7 mouse cellular contexts compared by ENCODE assay signal in the genomic region with DNA sequence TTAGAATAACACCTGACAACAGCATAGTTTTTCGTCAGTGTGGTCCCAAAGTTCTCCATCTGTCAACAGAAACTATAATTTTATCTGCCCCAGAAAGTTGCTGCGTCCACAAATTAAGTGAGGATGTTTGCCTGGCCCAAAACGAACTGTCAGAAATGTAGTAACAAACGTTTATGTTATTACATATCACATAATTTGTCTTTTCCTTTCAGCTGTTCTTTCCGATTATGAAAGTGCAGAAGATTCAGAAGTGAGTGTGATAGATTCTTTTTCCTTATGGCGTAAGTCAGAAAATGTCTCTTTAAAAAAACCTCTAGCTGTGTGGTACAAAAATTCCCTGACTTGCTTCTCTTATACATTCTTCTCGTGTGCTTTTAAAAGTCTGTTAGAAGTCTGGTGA. TPM values are rescaled to one million over a fixed set of nuclear protein-coding genes. Genes with fewer than 3 reads are reported as not detected.
DNase-seq lines count a peak whose midpoint lies in the region; ATAC-seq and TF ChIP-seq lines count a peak whose summit lies in the region.

No protein-coding gene starts in this region.

- H3K9ac ChIP-seq in lung, embryonic 16.5 days (ENCODE audit: low read length) = peak overlapping the region; percentile 95
- peak overlapping the region; percentile 93; the same call in 1 of the 2 replicates for H3K9ac ChIP-seq in forebrain, embryonic 11.5 days (ENCODE audit: low read length)
- peak overlapping the region; percentile 92 for H3K9ac ChIP-seq in limb, embryonic 13.5 days

- H3K36me3 ChIP-seq in lung, embryonic 16.5 days (ENCODE audit: control insufficient read depth, insufficient read depth, low read length) = peaks cover 25% of the 10 kb centered on the region
- H3K36me3 ChIP-seq in forebrain, embryonic 11.5 days (ENCODE audit: control insufficient read depth, insufficient read depth, low read length) = peaks cover 5% of the 10 kb centered on the region
- peaks cover 69% of the 10 kb centered on the region for H3K36me3 ChIP-seq in limb, embryonic 13.5 days
- peaks cover 35% of the 10 kb centered on the region for H3K36me3 ChIP-seq in small intestine, adult 2 months (ENCODE audit: control insufficient read depth, insufficient read depth, low read length)

- H3K27ac ChIP-seq in lung, embryonic 16.5 days (ENCODE audit: low read length) = peak overlapping the region; percentile 98
- no peak overlapping the region for H3K27ac ChIP-seq in forebrain, embryonic 11.5 days (ENCODE audit: low read depth, low read length)
- H3K27ac ChIP-seq in limb, embryonic 13.5 days = no peak overlapping the region
- H3K27ac ChIP-seq in small intestine, adult 2 months (ENCODE audit: insufficient read depth, low read depth, low read length) = 0 out of 2 replicates have a peak overlapping the region, but pooled peaks have one; percentile 94

- no peak for DNase-seq in lung, postnatal 4 days
- no peak for DNase-seq in forebrain, embryonic 11.5 days (ENCODE audit: low spot score)
- no peak for DNase-seq in right cerebral cortex, adult 18-20 months
- no peak for DNase-seq in ovary, postnatal 10 days (ENCODE audit: low spot score)

- H3K4me1 ChIP-seq in lung, embryonic 16.5 days (replicated peaks; ENCODE audit: control insufficient read depth, insufficient read depth, low read length) = peaks cover 11% of the 10 kb centered on the region
- H3K4me1 ChIP-seq in forebrain, embryonic 11.5 days (replicated peaks; ENCODE audit: control insufficient read depth, insufficient read depth, low read length) = peaks cover 3% of the 10 kb centered on the region; the same call in 1 of the 2 replicates
- H3K4me1 ChIP-seq in limb, embryonic 13.5 days = peaks cover 26% of the 10 kb centered on the region
- peaks cover 3% of the 10 kb centered on the region; the same call in 1 of the 2 replicates for H3K4me1 ChIP-seq in small intestine, adult 2 months (ENCODE audit: control insufficient read depth, insufficient read depth, insufficient read length, low read length)

- peak overlapping the region; percentile 86 for H3K4me2 ChIP-seq in lung, embryonic 16.5 days (ENCODE audit: low read depth, low read length)
- H3K4me2 ChIP-seq in forebrain, embryonic 11.5 days (ENCODE audit: low read depth, low read length, severe bottlenecking) = peak overlapping the region; percentile 78
- peak overlapping the region; percentile 66 for H3K4me2 ChIP-seq in limb, embryonic 13.5 days (replicated peaks)

- no peaks in the 10 kb centered on the region for H3K27me3 ChIP-seq in lung, embryonic 16.5 days (ENCODE audit: control insufficient read depth, insufficient read depth, low read depth, low read length)
- H3K27me3 ChIP-seq in forebrain, embryonic 11.5 days (ENCODE audit: control insufficient read depth, insufficient read depth, low read length) = no peaks in the 10 kb centered on the region
- no peaks in the 10 kb centered on the region for H3K27me3 ChIP-seq in limb, embryonic 13.5 days
- H3K27me3 ChIP-seq in small intestine, adult 2 months (ENCODE audit: control insufficient read depth, insufficient read depth, low read length) = no peaks in the 10 kb centered on the region

- WGBS in lung, embryonic 16.5 days = 29% methylated on average over 7 of the region's 7 CpGs
- WGBS in forebrain, embryonic 11.5 days = 85% methylated on average over 7 of the region's 7 CpGs
- WGBS in limb, embryonic 13.5 days = 61% methylated on average over 7 of the region's 7 CpGs
- 44% methylated on average over 7 of the region's 7 CpGs for WGBS in small intestine, adult 2 months

- H3K4me3 ChIP-seq in lung, embryonic 16.5 days (ENCODE audit: low read length) = peak overlapping the region; percentile 87
- H3K4me3 ChIP-seq in forebrain, embryonic 11.5 days (ENCODE audit: low read depth, low read length) = peak overlapping the region; percentile 90
- H3K4me3 ChIP-seq in limb, embryonic 13.5 days = peak overlapping the region; percentile 85
- peak overlapping the region; percentile 96; the same call in 1 of the 2 replicates for H3K4me3 ChIP-seq in small intestine, adult 2 months (ENCODE audit: low read depth, low read length)

- no peak for TF ChIP-seq CTCF in small intestine, adult 2 months (IDR thresholded peaks at IDR 0.05; ENCODE audit: extremely low read depth, insufficient read length, insufficient replicate concordance, low read depth, low read length)

- no peaks in the 10 kb centered on the region for H3K9me3 ChIP-seq in lung, embryonic 16.5 days (ENCODE audit: control insufficient read depth, low read length)
- no peaks in the 10 kb centered on the region for H3K9me3 ChIP-seq in forebrain, embryonic 11.5 days (ENCODE audit: control insufficient read depth, low read length)
- H3K9me3 ChIP-seq in limb, embryonic 13.5 days = no peaks in the 10 kb centered on the region

- TF ChIP-seq POLR2A in small intestine, adult 2 months (IDR thresholded peaks at IDR 0.05; ENCODE audit: low read depth, low read length) = no peak

- no peak for ATAC-seq in lung, embryonic 16.5 days (ENCODE audit: low read depth)
- no peak for ATAC-seq in forebrain, embryonic 11.5 days (replicated peaks; ENCODE audit: low FRiP score)
- no peak for ATAC-seq in limb, embryonic 13.5 days (ENCODE audit: low FRiP score, low read depth)

RNA-seq across cellular contexts. Expression of a gene that starts 6.0 kb away (rescaled TPM):
- polyA plus RNA-seq in lung, embryonic 16.5 days (2015; fragmentation: Nextera tagmentation; extraction: Ambion mirVana) = 33.2 and 36.6 TPM in 2 replicates
- 59.9 and 63.2 TPM in 2 replicates for polyA plus RNA-seq in forebrain, embryonic 11.5 days (2014; fragmentation: Nextera tagmentation; extraction: Ambion mirVana)
- polyA plus RNA-seq in limb, embryonic 13.5 days (2015; fragmentation: Nextera tagmentation; extraction: Ambion mirVana) = 39.5 and 40.0 TPM in 2 replicates
- 11.7 and 22.0 TPM in 2 replicates for polyA plus RNA-seq in small intestine, adult 2 months (2012; rRNA removed)

RNA-seq across cellular contexts. Expression of a gene that starts 15.4 kb away (rescaled TPM):
- 19.4 and 20.3 TPM in 2 replicates for polyA plus RNA-seq in lung, embryonic 16.5 days (2015; fragmentation: Nextera tagmentation; extraction: Ambion mirVana)
- polyA plus RNA-seq in forebrain, embryonic 11.5 days (2014; fragmentation: Nextera tagmentation; extraction: Ambion mirVana) = 24.0 and 28.4 TPM in 2 replicates
- polyA plus RNA-seq in limb, embryonic 13.5 days (2015; fragmentation: Nextera tagmentation; extraction: Ambion mirVana) = 28.9 and 29.2 TPM in 2 replicates
- polyA plus RNA-seq in small intestine, adult 2 months (2012; rRNA removed) = 19.8 and 38.5 TPM in 2 replicates

RNA-seq across cellular contexts. Expression of a gene that starts 25.9 kb away (rescaled TPM):
- polyA plus RNA-seq in lung, embryonic 16.5 days (2015; fragmentation: Nextera tagmentation; extraction: Ambion mirVana) = 1.3 and 1.4 TPM in 2 replicates
- 2.0 and 2.5 TPM in 2 replicates for polyA plus RNA-seq in forebrain, embryonic 11.5 days (2014; fragmentation: Nextera tagmentation; extraction: Ambion mirVana)
- 4.2 and 4.4 TPM in 2 replicates for polyA plus RNA-seq in limb, embryonic 13.5 days (2015; fragmentation: Nextera tagmentation; extraction: Ambion mirVana)
- 11.4 and 47.6 TPM in 2 replicates for polyA plus RNA-seq in small intestine, adult 2 months (2012; rRNA removed)

RNA-seq across cellular contexts. Expression of a gene that starts 35.6 kb away (rescaled TPM):
- 1.4 and 1.6 TPM in 2 replicates for polyA plus RNA-seq in lung, embryonic 16.5 days (2015; fragmentation: Nextera tagmentation; extraction: Ambion mirVana)
- polyA plus RNA-seq in forebrain, embryonic 11.5 days (2014; fragmentation: Nextera tagmentation; extraction: Ambion mirVana) = 1.0 and 1.6 TPM in 2 replicates
- 0.93 and 1.1 TPM in 2 replicates for polyA plus RNA-seq in limb, embryonic 13.5 days (2015; fragmentation: Nextera tagmentation; extraction: Ambion mirVana)
- 59.8 and 206 TPM in 2 replicates for polyA plus RNA-seq in small intestine, adult 2 months (2012; rRNA removed)

RNA-seq across cellular contexts. Expression of a gene that starts 52.8 kb away (rescaled TPM):
- 4.6 and 4.8 TPM in 2 replicates for polyA plus RNA-seq in lung, embryonic 16.5 days (2015; fragmentation: Nextera tagmentation; extraction: Ambion mirVana)
- polyA plus RNA-seq in forebrain, embryonic 11.5 days (2014; fragmentation: Nextera tagmentation; extraction: Ambion mirVana) = 5.5 and 6.3 TPM in 2 replicates
- polyA plus RNA-seq in limb, embryonic 13.5 days (2015; fragmentation: Nextera tagmentation; extraction: Ambion mirVana) = 4.9 and 5.4 TPM in 2 replicates
- polyA plus RNA-seq in small intestine, adult 2 months (2012; rRNA removed) = 11.4 and 27.3 TPM in 2 replicates

Comparison
In these comparisons a context has a peak if more than half of its experiments do, and no peak if none do; other contexts are left out.
1. H3K27ac ChIP-seq: peak in lung, embryonic 16.5 days (single experiment) and small intestine, adult 2 months (single experiment); none in forebrain, embryonic 11.5 days (single experiment) and limb, embryonic 13.5 days (single experiment).
2. Peak in every context shown above with its lines, with median percentiles within 50 percentile points of each other: H3K4me2 ChIP-seq, H3K4me3 ChIP-seq and H3K9ac ChIP-seq.